Mouse (Mus musculus) forebrain, postnatal 0 days (tissue): ENCODE measurements around the gene Mtf2. TPM values are rescaled to one million over a fixed set of nuclear protein-coding genes. Genes with fewer than 3 reads are reported as not detected.
"Not testable (repeated sequence)": the region's sequence is repeated elsewhere in the genome, so short reads cannot be mapped to it uniquely, and the experiment has no call there.

Experiments used
- ATAC-seq: fragments of 200-750 bp; cut with Nextera tagmentation; 2 replicates; pipeline ENCODE4 v1.8.0; 2017; ENCODE audit warnings: mild to moderate bottlenecking, moderate library complexity
- DNase-seq: peaks from one replicate; pipeline ENCODE4 v3.0.0-alpha.2; 2015
- H3K27ac ChIP-seq: fragments of 300-500 bp; sonication (generic); 2 replicates; pipeline ENCODE4 v1.5.1; 2014; ENCODE audit warnings: low read depth, mild to moderate bottlenecking, antibody characterized with exemption, low read length, moderate library complexity, mixed read lengths
- H3K27me3 ChIP-seq: fragments of 300-500 bp; sonication (generic); 2 replicates; pipeline ENCODE4 v1.6.1; 2014; ENCODE audit warnings: mild to moderate bottlenecking, low read length, mixed read lengths; ENCODE audit not compliant: insufficient read depth
- H3K36me3 ChIP-seq: fragments of 300-500 bp; sonication (generic); 2 replicates; pipeline ENCODE4 v1.6.1; 2014; ENCODE audit warnings: mild to moderate bottlenecking, moderate library complexity; ENCODE audit not compliant: insufficient read depth
- H3K4me1 ChIP-seq: fragments of 300-500 bp; sonication (generic); 2 replicates; pipeline ENCODE4 v1.6.1; 2014; ENCODE audit warnings: antibody characterized with exemption; ENCODE audit not compliant: insufficient read depth
- H3K4me2 ChIP-seq: fragments of 300-500 bp; sonication (generic); 2 replicates; pipeline ENCODE4 v1.6.1; 2014; ENCODE audit warnings: low read depth, mild to moderate bottlenecking, moderate library complexity
- H3K4me3 ChIP-seq: fragments of 300-500 bp; sonication (generic); 2 replicates; pipeline ENCODE4 v1.5.1; 2014; ENCODE audit warnings: low read depth, low read length, mixed read lengths
- H3K9ac ChIP-seq: fragments of 300-500 bp; sonication (generic); 2 replicates; pipeline ENCODE4 v1.6.1; 2014; ENCODE audit warnings: mild to moderate bottlenecking
- H3K9me3 ChIP-seq: fragments of 300-500 bp; sonication (generic); 2 replicates; pipeline ENCODE4 v1.6.1; 2016; ENCODE audit warnings: low read length
- CTCF ChIP-seq: sonication (generic); IDR thresholded peaks from 2 replicates; pipeline ENCODE4 v1.5.1; 2016; ENCODE audit warnings: antibody characterized with exemption, control low read depth, low read depth
- WGBS: fragments of 180-500 bp; shearing (Covaris S2); extraction: QIAGEN DNeasy Blood & Tissue Kit; methylation state at CpG from one replicate; pipeline ENCODE4 v1.1.7; 2014; 5-methylcytosine and 5-hydroxymethylcytosine counted together
- polyA plus RNA-seq: library from polyadenylated mRNA; unstranded; fragments of >200 nt; fragmentation: Nextera tagmentation; extraction: Ambion mirVana; gene quantifications from 2 replicates; pipeline ENCODE4 v1.2.1, GENCODE M21; 2015
- total RNA-seq: library from RNA; depleted of rRNA; stranded (reverse); fragments of >200 nt; gene quantifications from 2 replicates; pipeline ENCODE4 v1.2.3, GENCODE M21; 2014; rRNA removed

Mtf2 gene
- 75.1 and 96.2 TPM in 2 replicates for total RNA-seq
- polyA plus RNA-seq: 49.0 and 61.9 TPM in 2 replicates

DNA sequence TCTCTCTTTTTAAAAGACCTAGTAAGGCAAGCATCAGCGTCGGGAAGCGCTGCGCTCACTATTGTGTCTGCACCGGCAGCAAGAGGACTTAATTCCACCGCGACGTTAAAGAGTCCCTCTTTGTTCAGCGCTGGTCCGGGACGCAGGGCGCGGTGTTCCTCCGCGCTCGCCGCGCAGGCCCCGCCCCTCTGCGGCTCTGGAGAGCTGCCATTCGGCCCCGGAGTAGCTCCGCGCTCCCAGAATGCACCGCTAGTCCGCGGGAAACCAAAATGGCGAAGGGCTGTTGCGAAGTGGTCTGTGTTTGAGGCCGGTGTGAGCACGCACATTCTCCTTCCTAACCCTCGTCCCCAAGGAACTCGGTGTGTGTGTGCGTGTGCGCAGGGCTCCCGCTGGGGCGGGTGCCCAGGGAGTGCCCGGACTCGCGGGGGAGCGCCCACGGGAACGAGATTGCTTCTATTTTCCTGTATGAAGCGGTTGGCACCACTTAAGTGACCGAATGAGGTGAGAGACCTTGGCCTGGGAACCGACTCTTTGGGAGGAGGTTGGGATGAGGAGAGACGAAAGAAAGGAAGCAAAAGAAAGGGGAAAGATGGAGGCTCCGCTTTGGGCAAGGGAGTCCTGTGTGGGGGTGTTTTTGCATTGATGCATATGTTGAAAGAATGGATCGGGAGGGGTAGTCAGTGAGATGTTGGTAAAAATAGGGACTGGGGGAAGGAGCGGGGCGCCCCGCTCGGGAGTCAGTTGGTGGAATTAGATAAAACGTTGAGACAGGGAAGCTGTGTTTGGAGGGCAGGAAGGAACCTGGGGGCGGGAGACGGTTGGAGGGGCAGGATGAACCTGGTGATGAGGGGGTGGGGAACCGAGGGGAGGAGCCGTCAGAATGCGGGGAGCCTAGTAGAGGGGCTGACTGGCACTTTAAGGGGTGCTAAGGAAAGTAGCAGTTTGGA lies at the start of gene Mtf2:
Gene Mtf2, plus strand, starts transcription at position 210 of the 947 bp plus-strand sequence.
- peaks cover 10% of the 10 kb centered on the region; the same call in 1 of the 2 replicates for H3K4me1 ChIP-seq
- WGBS: 1% methylated on average over 59 of the region's 59 CpGs
- H3K4me2 ChIP-seq: peak within 1 kb of the TSS; percentile 67
- H3K36me3 ChIP-seq: 0 out of 2 replicates have a peak, but pooled peaks cover 4% of the 10 kb centered on the region
- DNase-seq (peak; percentile 99), ATAC-seq (peak; percentile 92)
- no peaks in the 10 kb centered on the region for H3K27me3 ChIP-seq
- H3K4me3 ChIP-seq: peak within 1 kb of the TSS; percentile 97
- no peaks in the 10 kb centered on the region for H3K9me3 ChIP-seq
- H3K9ac ChIP-seq: peak within 1 kb of the TSS; percentile 100
- H3K27ac ChIP-seq: peak within 1 kb of the TSS; percentile 99
- TF ChIP-seq CTCF: peak; percentile 55

- no peaks in the 10 kb centered on the region for H3K4me1 ChIP-seq
- H3K27me3 ChIP-seq: no peaks in the 10 kb centered on the region
- H3K4me2 ChIP-seq: no peak overlapping the region
- TF ChIP-seq CTCF: no peak
- H3K9me3 ChIP-seq: no peaks in the 10 kb centered on the region
- H3K36me3 ChIP-seq: no peaks in the 10 kb centered on the region
- H3K9ac ChIP-seq: no peak overlapping the region
- H3K4me3 ChIP-seq: no peak overlapping the region
- ATAC-seq (no peak), DNase-seq (no peak)
- no peak overlapping the region for H3K27ac ChIP-seq
- 100% methylated on average over 2 of the region's 2 CpGs for WGBS
Measured at GRCm38 (mm10) chr5:108017232-108017631, 48.2 kb upstream of the Mtf2 start.

DNA sequence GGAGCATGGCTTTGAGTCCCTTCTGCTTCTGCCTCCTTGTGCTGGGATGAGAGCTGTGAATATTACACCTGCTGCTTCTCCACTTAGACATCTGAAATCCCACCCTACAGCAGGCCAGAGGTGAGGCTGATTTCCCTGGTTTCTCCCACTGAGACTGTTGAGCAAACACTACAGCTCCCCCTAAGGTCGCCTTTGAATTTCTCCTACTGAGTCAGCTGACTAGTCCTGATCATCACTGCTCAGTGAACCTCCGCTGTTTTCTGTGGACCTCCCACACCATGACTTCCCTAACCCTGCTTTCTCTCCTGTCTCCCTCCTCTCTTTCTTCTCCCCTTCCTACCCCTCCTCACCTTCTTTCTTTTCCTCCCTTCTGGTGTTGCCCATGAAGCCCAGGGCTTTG lies 46.1 kb upstream of the Mtf2 start:
- 29% methylated on average over 2 of the region's 2 CpGs for WGBS
- no peak for TF ChIP-seq CTCF

GRCm38 (mm10) chr5:108021346-108021745 lies 44.1 kb upstream of the Mtf2 start:
- no peak for ATAC-seq
- Histone ChIP-seq H3K9ac (no peak overlapping the region), H3K4me2 (no peak overlapping the region), H3K27me3 (no peaks in the 10 kb centered on the region), H3K27ac (no peak overlapping the region), H3K36me3 (no peaks in the 10 kb centered on the region), H3K4me3 (no peak overlapping the region), H3K9me3 (no peaks in the 10 kb centered on the region), H3K4me1 (no peaks in the 10 kb centered on the region)
- 75% methylated on average over 3 of the region's 3 CpGs for WGBS
- DNase-seq: no peak
- no peak for TF ChIP-seq CTCF

More for the DNA sequence above, 46.1 kb upstream of the Mtf2 start:
- Histone ChIP-seq H3K4me2 (no peak overlapping the region), H3K9ac (no peak overlapping the region), H3K4me1 (no peaks in the 10 kb centered on the region), H3K9me3 (no peaks in the 10 kb centered on the region), H3K27me3 (no peaks in the 10 kb centered on the region), H3K4me3 (no peak overlapping the region), H3K27ac (no peak overlapping the region), H3K36me3 (no peaks in the 10 kb centered on the region)
- DNase-seq: no peak
- no peak for ATAC-seq

DNA sequence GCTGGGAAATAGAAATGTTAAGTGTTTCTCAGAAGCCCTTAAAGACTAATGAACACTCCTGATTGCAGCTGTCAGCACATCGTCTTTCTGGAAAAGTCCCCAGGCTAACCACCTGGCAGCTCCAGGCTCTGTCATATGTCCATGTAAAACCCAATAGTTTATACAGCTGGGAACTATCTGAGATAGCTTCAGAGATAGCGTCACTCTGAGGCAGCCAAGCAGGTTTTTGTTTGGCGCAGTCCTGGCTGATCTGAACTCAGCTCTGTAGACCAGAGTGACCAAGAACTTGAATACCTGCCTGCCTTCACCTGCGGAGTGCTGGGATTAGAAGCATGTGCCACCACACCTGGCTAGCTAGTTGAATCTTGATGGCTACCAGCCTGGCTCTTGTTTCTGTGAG lies 37.2 kb upstream of the Mtf2 start:
- Histone ChIP-seq H3K36me3 (no peaks in the 10 kb centered on the region), H3K4me1 (no peaks in the 10 kb centered on the region), H3K4me3 (no peak overlapping the region), H3K9ac (no peak overlapping the region), H3K27ac (no peak overlapping the region), H3K27me3 (no peaks in the 10 kb centered on the region), H3K4me2 (no peak overlapping the region), H3K9me3 (no peaks in the 10 kb centered on the region)
- no peak for TF ChIP-seq CTCF
- DNase-seq (no peak), ATAC-seq (no peak)
- WGBS: 91% methylated on average over 4 of the region's 4 CpGs

DNA sequence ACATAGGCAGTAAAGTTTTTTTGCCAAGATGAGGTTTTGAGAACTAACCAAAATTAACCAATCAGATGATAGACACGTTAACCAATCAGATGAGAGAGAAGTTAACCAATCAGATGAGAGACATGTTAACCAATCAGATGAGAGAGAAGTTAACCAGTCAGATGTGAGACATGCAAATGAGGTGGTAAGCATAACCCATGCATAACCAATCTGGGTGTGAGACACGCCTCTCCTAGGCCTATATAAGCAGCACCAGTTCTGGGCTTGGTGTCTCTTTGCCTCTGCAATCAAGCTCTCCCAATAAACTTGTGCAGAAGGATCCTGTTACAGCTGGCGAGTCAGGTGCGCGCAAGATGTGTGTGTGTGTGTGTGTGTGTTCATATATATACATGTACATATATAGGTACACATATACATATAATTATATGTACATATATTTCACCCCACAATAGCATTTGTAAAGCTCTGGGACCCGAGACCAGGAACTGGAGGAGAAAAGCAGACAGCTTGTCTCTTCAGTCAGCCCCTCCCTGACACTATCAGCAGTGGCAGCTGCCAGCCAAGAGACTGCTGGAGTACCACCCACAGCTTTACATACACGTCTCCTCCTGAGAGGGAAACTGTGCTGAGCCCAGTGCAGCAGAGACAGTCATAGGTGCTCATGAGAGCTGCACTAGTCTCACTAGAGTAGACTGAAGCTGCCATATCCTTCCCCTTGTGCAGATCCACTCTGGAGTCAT lies 36.5 kb upstream of the Mtf2 start:
- not testable (repeated sequence) for H3K4me2 ChIP-seq, DNase-seq, H3K9ac ChIP-seq, H3K27ac ChIP-seq, H3K4me1 ChIP-seq, H3K27me3 ChIP-seq, H3K9me3 ChIP-seq, H3K36me3 ChIP-seq, H3K4me3 ChIP-seq, ATAC-seq
- WGBS: 87% methylated on average over 7 of the region's 7 CpGs

DNA sequence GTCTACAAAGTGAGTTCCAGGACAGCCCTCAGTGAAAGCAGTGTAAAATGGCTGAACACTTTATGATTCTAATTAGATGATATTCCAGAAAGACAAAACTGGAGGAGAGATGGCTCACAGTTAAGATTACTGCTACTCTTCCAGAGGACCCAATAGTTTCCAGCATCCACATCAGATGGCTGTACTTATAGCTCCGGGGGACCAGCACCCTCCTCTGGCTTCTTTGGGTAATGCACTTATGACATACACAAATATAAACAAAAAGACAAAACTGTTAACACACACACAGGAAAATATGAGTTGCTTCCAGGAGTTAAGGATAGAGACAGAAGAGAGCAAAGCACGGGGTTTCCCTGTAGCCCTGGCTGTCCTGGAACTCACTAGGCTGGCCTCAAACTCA lies 35.5 kb upstream of the Mtf2 start:
- Histone ChIP-seq H3K4me1 (no peaks in the 10 kb centered on the region), H3K27me3 (no peaks in the 10 kb centered on the region), H3K9ac (no peak overlapping the region), H3K9me3 (no peaks in the 10 kb centered on the region), H3K4me3 (no peak overlapping the region), H3K4me2 (no peak overlapping the region), H3K27ac (no peak overlapping the region), H3K36me3 (no peaks in the 10 kb centered on the region)
- DNase-seq (no peak), ATAC-seq (no peak)
- 73% methylated on average over 2 of the region's 2 CpGs for WGBS
- TF ChIP-seq CTCF: peak; percentile 34
